36 mouse cellular contexts compared by ENCODE assay signal in the genomic region with DNA sequence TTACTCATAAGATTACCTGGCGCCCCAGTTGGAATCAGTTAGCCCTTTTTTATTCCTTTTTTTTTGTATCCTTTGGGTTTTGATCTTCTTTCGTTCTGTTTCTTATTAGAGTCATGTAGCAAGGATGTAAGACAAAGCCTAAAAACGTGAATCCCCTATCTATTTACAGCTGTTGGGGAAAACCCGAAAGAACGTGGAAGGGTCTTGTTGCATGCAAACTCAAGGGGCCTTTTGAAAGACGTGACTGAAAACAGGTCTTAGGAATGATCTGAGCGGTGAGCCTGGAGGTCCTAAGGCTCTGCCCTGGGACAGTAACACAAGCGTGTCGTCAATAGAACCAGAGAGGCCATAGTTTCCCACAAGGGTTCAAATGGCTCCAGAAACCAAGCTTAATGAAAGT. TPM values are rescaled to one million over a fixed set of nuclear protein-coding genes. Genes with fewer than 3 reads are reported as not detected.
"Had no signal": no experiment of that assay in that cellular context is flagged by ENCODE, and none has a peak within 500 bp of the region (broad histone marks: within the 10 kb centered on the region; RNA-seq: fewer than 3 reads in every experiment).

No protein-coding gene starts in this region.

- H3K9ac ChIP-seq: heart, embryonic 12.5 days; heart, embryonic 13.5 days; heart, embryonic 15.5 days; hindbrain, embryonic 12.5 days; hindbrain, embryonic 13.5 days; hindbrain, embryonic 14.5 days; hindbrain, embryonic 15.5 days; intestine, embryonic 15.5 days; kidney, embryonic 15.5 days had no signal

- H3K9me3 ChIP-seq: heart, embryonic 10.5 days; heart, embryonic 12.5 days; heart, embryonic 13.5 days; heart, embryonic 15.5 days; hindbrain, embryonic 10.5 days; hindbrain, embryonic 12.5 days; hindbrain, embryonic 13.5 days; hindbrain, embryonic 15.5 days; intestine, embryonic 15.5 days; kidney, embryonic 15.5 days had no signal

- DNase-seq: heart, postnatal 10 days; heart, postnatal 14 days; heart, postnatal 36 days; heart, postnatal 4 days; kidney, adult 11 months; kidney, adult 18-20 months; kidney, adult 2 months; kidney, adult 8-10 months; kidney, adult 9 months; kidney, postnatal 10 days; kidney, postnatal 14 days; kidney, postnatal 25 days; kidney, postnatal 36 days; kidney, postnatal 4 days; layer of hippocampus, adult 9-11 months; layer of hippocampus, postnatal 36 days had no signal

- ATAC-seq: hindbrain, embryonic 16.5 days; hindbrain, postnatal 0 days; inflammation-experienced regulatory T-cells, adult 6 months; intestine, embryonic 15.5 days; intestine, embryonic 16.5 days; intestine, postnatal 0 days had no signal

- H3K4me2 ChIP-seq: heart, embryonic 11.5 days; heart, embryonic 12.5 days; heart, embryonic 13.5 days; heart, embryonic 15.5 days; hindbrain, embryonic 12.5 days; hindbrain, embryonic 13.5 days; hindbrain, embryonic 14.5 days; hindbrain, embryonic 15.5 days; intestine, embryonic 15.5 days; kidney, embryonic 15.5 days had no signal

- H3K27ac ChIP-seq: heart, embryonic 10.5 days; heart, embryonic 13.5 days; heart, embryonic 15.5 days; hindbrain, embryonic 10.5 days; hindbrain, embryonic 12.5 days; hindbrain, embryonic 13.5 days; hindbrain, embryonic 14.5 days; hindbrain, embryonic 15.5 days; hindbrain, postnatal 0 days; intestine, embryonic 15.5 days; kidney, embryonic 15.5 days; kidney, postnatal 0 days; layer of hippocampus, adult 2 months had no signal

- H3K4me1 ChIP-seq: heart, embryonic 12.5 days; heart, embryonic 15.5 days; hindbrain, embryonic 13.5 days; intestine, embryonic 15.5 days had no signal

- H3K4me3 ChIP-seq: heart, embryonic 10.5 days; heart, embryonic 12.5 days; heart, embryonic 13.5 days; heart, embryonic 15.5 days; hindbrain, embryonic 10.5 days; hindbrain, embryonic 12.5 days; hindbrain, embryonic 13.5 days; hindbrain, embryonic 15.5 days; intestine, embryonic 15.5 days; kidney, embryonic 15.5 days; layer of hippocampus, adult 2 months had no signal

- H3K36me3 ChIP-seq: heart, embryonic 10.5 days; heart, embryonic 12.5 days; heart, embryonic 13.5 days; heart, embryonic 15.5 days; hindbrain, embryonic 10.5 days; hindbrain, embryonic 12.5 days; hindbrain, embryonic 13.5 days; hindbrain, embryonic 15.5 days; intestine, embryonic 15.5 days; kidney, embryonic 15.5 days had no signal

- H3K27me3 ChIP-seq: heart, embryonic 12.5 days; heart, embryonic 13.5 days; heart, embryonic 15.5 days; hindbrain, embryonic 12.5 days; hindbrain, embryonic 13.5 days; hindbrain, embryonic 15.5 days; intestine, embryonic 15.5 days; kidney, embryonic 15.5 days had no signal

RNA-seq across cellular contexts. Expression of gene Adamts20, which starts 46.1 kb away (rescaled TPM):
- total RNA-seq: hematopoietic stem cell, adult 5-6 weeks had no signal
- polyA plus RNA-seq: inflammation-experienced regulatory T-cells, adult 6 months had no signal
